Mouse (Mus musculus): ENCODE results near the gene Zc3hav1l. TPM values are rescaled to one million over a fixed set of nuclear protein-coding genes. Genes with fewer than 3 reads are reported as not detected.

Gene Zc3hav1l
- 8.7 and 11.0 TPM in 2 replicates for polyA plus RNA-seq (2015; fragmentation: Nextera tagmentation; extraction: Ambion mirVana)

- peaks cover 30% of the 10 kb centered on the region for H3K36me3 ChIP-seq
- peak within 1 kb of the TSS; percentile 78 for H3K4me3 ChIP-seq
- peak; percentile 95 for ATAC-seq (ENCODE audit: insufficient number of reproducible peaks, low FRiP score, low TSS enrichment, low read depth)
- H3K9me3 ChIP-seq: no peaks in the 10 kb centered on the region
- H3K9ac ChIP-seq: peak within 1 kb of the TSS; percentile 94
- peak within 1 kb of the TSS; percentile 62 for H3K4me2 ChIP-seq
- H3K27ac ChIP-seq: peak within 1 kb of the TSS; percentile 97
- H3K27me3 ChIP-seq: no peaks in the 10 kb centered on the region
- under 1% methylated on average over 70 of the region's 70 CpGs for WGBS
- peaks cover 5% of the 10 kb centered on the region; the same call in 1 of the 2 replicates for H3K4me1 ChIP-seq
Measured at GRCm38 (mm10) chr6:38298761-38299401, at the start of gene Zc3hav1l. Gene Zc3hav1l, minus strand, starts transcription at chr6:38299259.

- Histone ChIP-seq H3K4me2 (no peak overlapping the region), H3K36me3 (no peaks in the 10 kb centered on the region), H3K4me3 (no peak overlapping the region), H3K27ac (no peak overlapping the region), H3K27me3 (peaks cover 26% of the 10 kb centered on the region), H3K4me1 (no peaks in the 10 kb centered on the region), H3K9ac (no peak overlapping the region), H3K9me3 (no peaks in the 10 kb centered on the region)
- ATAC-seq (ENCODE audit: insufficient number of reproducible peaks, low FRiP score, low TSS enrichment, low read depth): no peak
- 85% methylated on average over 5 of the region's 5 CpGs for WGBS
Measured at GRCm38 (mm10) chr6:38347875-38348274, 48.8 kb upstream of the Zc3hav1l start.

- Histone ChIP-seq H3K36me3 (no peaks in the 10 kb centered on the region), H3K9me3 (no peaks in the 10 kb centered on the region), H3K4me3 (no peak overlapping the region), H3K4me1 (no peaks in the 10 kb centered on the region), H3K27ac (no peak overlapping the region), H3K4me2 (no peak overlapping the region), H3K9ac (no peak overlapping the region), H3K27me3 (peaks cover 9% of the 10 kb centered on the region; the same call in 1 of the 2 replicates)
- ATAC-seq (ENCODE audit: insufficient number of reproducible peaks, low FRiP score, low TSS enrichment, low read depth): no peak
- WGBS: 51% methylated on average over 7 of the region's 7 CpGs
Measured at GRCm38 (mm10) chr6:38345796-38346195, 46.7 kb upstream of the Zc3hav1l start.

GRCm38 (mm10) chr6:38344006-38344670 lies 45.1 kb upstream of the Zc3hav1l start:
- 77% methylated on average over 7 of the region's 7 CpGs for WGBS

GRCm38 (mm10) chr6:38343581-38343980 lies 44.5 kb upstream of the Zc3hav1l start:
- WGBS: 61% methylated on average over 3 of the region's 3 CpGs
- no peaks in the 10 kb centered on the region for H3K36me3 ChIP-seq
- no peak for ATAC-seq (ENCODE audit: insufficient number of reproducible peaks, low FRiP score, low TSS enrichment, low read depth)
- no peak overlapping the region for H3K27ac ChIP-seq
- H3K9me3 ChIP-seq: no peaks in the 10 kb centered on the region
- H3K4me3 ChIP-seq: no peak overlapping the region
- no peak overlapping the region for H3K9ac ChIP-seq
- H3K4me1 ChIP-seq: no peaks in the 10 kb centered on the region
- H3K27me3 ChIP-seq: no peaks in the 10 kb centered on the region
- H3K4me2 ChIP-seq: no peak overlapping the region

More at GRCm38 (mm10) chr6:38344006-38344670, 45.1 kb upstream of the Zc3hav1l start:
- no peaks in the 10 kb centered on the region for H3K27me3 ChIP-seq
- H3K4me3 ChIP-seq: no peak overlapping the region
- H3K4me1 ChIP-seq: no peaks in the 10 kb centered on the region
- ATAC-seq (ENCODE audit: insufficient number of reproducible peaks, low FRiP score, low TSS enrichment, low read depth): no peak
- no peak overlapping the region for H3K27ac ChIP-seq
- H3K9ac ChIP-seq: no peak overlapping the region
- no peaks in the 10 kb centered on the region for H3K36me3 ChIP-seq
- no peaks in the 10 kb centered on the region for H3K9me3 ChIP-seq
- H3K4me2 ChIP-seq: no peak overlapping the region

- no peak for ATAC-seq (ENCODE audit: insufficient number of reproducible peaks, low FRiP score, low TSS enrichment, low read depth)
- H3K27me3 ChIP-seq: no peaks in the 10 kb centered on the region
- no peaks in the 10 kb centered on the region for H3K36me3 ChIP-seq
- H3K27ac ChIP-seq: no peak overlapping the region
- no peak overlapping the region for H3K4me2 ChIP-seq
- H3K4me1 ChIP-seq: no peaks in the 10 kb centered on the region
- no peak overlapping the region for H3K4me3 ChIP-seq
- WGBS: 64% methylated on average over 8 of the region's 8 CpGs
- no peak overlapping the region for H3K9ac ChIP-seq
- H3K9me3 ChIP-seq: no peaks in the 10 kb centered on the region
Measured at GRCm38 (mm10) chr6:38342666-38342992, 43.6 kb upstream of the Zc3hav1l start.

- WGBS: 54% methylated on average over 11 of the region's 11 CpGs
- H3K4me2 ChIP-seq: no peak overlapping the region
- no peak for ATAC-seq (ENCODE audit: insufficient number of reproducible peaks, low FRiP score, low TSS enrichment, low read depth)
- H3K27me3 ChIP-seq: no peaks in the 10 kb centered on the region
- H3K9ac ChIP-seq: no peak overlapping the region
- H3K4me3 ChIP-seq: no peak overlapping the region
- no peak overlapping the region for H3K27ac ChIP-seq
- H3K9me3 ChIP-seq: no peaks in the 10 kb centered on the region
- H3K4me1 ChIP-seq: no peaks in the 10 kb centered on the region
- no peaks in the 10 kb centered on the region for H3K36me3 ChIP-seq
Measured at GRCm38 (mm10) chr6:38341751-38342665, 42.9 kb upstream of the Zc3hav1l start.

- no peak overlapping the region for H3K4me3 ChIP-seq
- H3K27me3 ChIP-seq: no peaks in the 10 kb centered on the region
- no peak overlapping the region for H3K27ac ChIP-seq
- no peak overlapping the region for H3K9ac ChIP-seq
- 77% methylated on average over 2 of the region's 2 CpGs for WGBS
- no peak overlapping the region for H3K4me2 ChIP-seq
- H3K4me1 ChIP-seq: no peaks in the 10 kb centered on the region
- ATAC-seq (ENCODE audit: insufficient number of reproducible peaks, low FRiP score, low TSS enrichment, low read depth): no peak
- H3K36me3 ChIP-seq: no peaks in the 10 kb centered on the region
- no peaks in the 10 kb centered on the region for H3K9me3 ChIP-seq
Measured at GRCm38 (mm10) chr6:38339078-38339477, 40.0 kb upstream of the Zc3hav1l start.

- Histone ChIP-seq H3K4me3 (no peak overlapping the region), H3K27me3 (no peaks in the 10 kb centered on the region), H3K9me3 (no peaks in the 10 kb centered on the region), H3K4me1 (no peaks in the 10 kb centered on the region), H3K36me3 (no peaks in the 10 kb centered on the region), H3K9ac (no peak overlapping the region), H3K4me2 (no peak overlapping the region), H3K27ac (no peak overlapping the region)
- WGBS: 81% methylated on average over 6 of the region's 6 CpGs
- ATAC-seq (ENCODE audit: insufficient number of reproducible peaks, low FRiP score, low TSS enrichment, low read depth): no peak
Measured at GRCm38 (mm10) chr6:38337951-38338350, 38.9 kb upstream of the Zc3hav1l start.

- Histone ChIP-seq H3K4me1 (no peaks in the 10 kb centered on the region), H3K27me3 (no peaks in the 10 kb centered on the region), H3K36me3 (no peaks in the 10 kb centered on the region), H3K4me2 (no peak overlapping the region), H3K4me3 (no peak overlapping the region), H3K9me3 (no peaks in the 10 kb centered on the region), H3K27ac (no peak overlapping the region), H3K9ac (no peak overlapping the region)
- 90% methylated on average over 4 of the region's 4 CpGs for WGBS
- ATAC-seq (ENCODE audit: insufficient number of reproducible peaks, low FRiP score, low TSS enrichment, low read depth): no peak
Measured at GRCm38 (mm10) chr6:38337166-38337705, 38.2 kb upstream of the Zc3hav1l start.

GRCm38 (mm10) chr6:38335264-38335663 lies 36.2 kb upstream of the Zc3hav1l start:
- H3K36me3 ChIP-seq: no peaks in the 10 kb centered on the region
- H3K9ac ChIP-seq: no peak overlapping the region
- 78% methylated on average over 6 of the region's 6 CpGs for WGBS
- no peak for ATAC-seq (ENCODE audit: insufficient number of reproducible peaks, low FRiP score, low TSS enrichment, low read depth)
- no peaks in the 10 kb centered on the region for H3K4me1 ChIP-seq
- H3K27ac ChIP-seq: no peak overlapping the region
- H3K4me2 ChIP-seq: no peak overlapping the region
- H3K9me3 ChIP-seq: no peaks in the 10 kb centered on the region
- no peak overlapping the region for H3K4me3 ChIP-seq
- no peaks in the 10 kb centered on the region for H3K27me3 ChIP-seq

All from limb, embryonic 15.5 days (tissue).